Mouse (Mus musculus) midbrain, embryonic 10.5 days (tissue): ENCODE results near the gene Ambra1. TPM values are rescaled to one million over a fixed set of nuclear protein-coding genes. Genes with fewer than 3 reads are reported as not detected.
A peak's percentile ranks its signal among the peaks of the same experiment; 100 is the strongest.

Source experiments
- DNase-seq: peaks from one replicate; pipeline ENCODE4 v3.0.0-alpha.2; 2017; ENCODE audit warnings: low spot score
- H3K27ac ChIP-seq: fragments of 300-500 bp; sonication (generic); replicated peaks from 2 replicates; pipeline ENCODE4 v1.5.1; 2016; ENCODE audit warnings: mild to moderate bottlenecking
- H3K27me3 ChIP-seq: fragments of 300-500 bp; sonication (generic); 2 replicates; pipeline ENCODE4 v1.6.1; 2016; ENCODE audit warnings: low read depth, mild to moderate bottlenecking; ENCODE audit not compliant: poor library complexity, severe bottlenecking
- H3K36me3 ChIP-seq: fragments of 300-500 bp; sonication (generic); 2 replicates; pipeline ENCODE4 v1.6.1; 2016; ENCODE audit warnings: mild to moderate bottlenecking, moderate library complexity
- H3K4me1 ChIP-seq: fragments of 300-500 bp; sonication (generic); 2 replicates; pipeline ENCODE4 v1.6.1; 2016
- H3K4me3 ChIP-seq: fragments of 300-500 bp; sonication (generic); 2 replicates; pipeline ENCODE4 v1.5.1; 2016; ENCODE audit warnings: mild to moderate bottlenecking, moderate library complexity
- H3K9me3 ChIP-seq: fragments of 300-500 bp; sonication (generic); replicated peaks from 2 replicates; pipeline ENCODE4 v1.6.1; 2016; ENCODE audit warnings: mild to moderate bottlenecking
- WGBS: fragments of 180-500 bp; shearing (Covaris S2); methylation state at CpG from one replicate; pipeline ENCODE4 v1.1.7; 2016; 5-methylcytosine and 5-hydroxymethylcytosine counted together
- polyA plus RNA-seq: library from polyadenylated mRNA; unstranded; fragments of >200 nt; fragmentation: Nextera tagmentation; extraction: Ambion mirVana; gene quantifications from 2 replicates; pipeline ENCODE4 v1.2.1, GENCODE M21; 2016

The Ambra1 gene
- polyA plus RNA-seq = 21.2 and 23.1 TPM in 2 replicates

GRCm38 (mm10) chr2:91729971-91730821, at the start of gene Ambra1:
Gene Ambra1 (plus strand): TSS chr2:91730134.
- H3K27ac ChIP-seq = peak within 1 kb of the TSS; percentile 95
- peak within 1 kb of the TSS; percentile 93 for H3K4me3 ChIP-seq
- H3K36me3 ChIP-seq = peaks cover 10% of the 10 kb centered on the region
- WGBS = under 1% methylated on average over 68 of the region's 68 CpGs
- DNase-seq = peak; percentile 86
- no peaks in the 10 kb centered on the region for H3K9me3 ChIP-seq
- H3K27me3 ChIP-seq = no peaks in the 10 kb centered on the region
- H3K4me1 ChIP-seq = peaks cover 10% of the 10 kb centered on the region

DNA sequence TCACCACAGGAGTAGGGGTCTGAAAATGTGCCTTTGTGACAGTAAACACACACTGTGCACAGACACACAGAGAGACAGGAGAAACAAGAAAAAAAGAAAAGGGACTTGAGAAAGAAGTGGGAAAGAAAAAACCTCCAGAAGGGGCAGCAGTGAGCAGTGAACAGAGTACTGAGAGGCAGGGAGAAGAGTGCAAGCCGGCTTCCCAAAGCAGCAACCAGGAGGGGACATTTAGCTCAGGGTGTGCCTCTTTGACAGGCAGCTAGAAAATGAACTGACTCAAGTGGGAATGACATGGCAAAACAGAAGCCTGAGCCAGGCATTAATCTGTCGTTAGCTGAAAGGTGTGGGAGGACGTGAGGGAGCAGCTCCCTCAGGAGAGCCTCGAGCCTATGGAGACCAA, 47.1 kb upstream of the Ambra1 start:
- Histone ChIP-seq H3K27ac (no peak overlapping the region), H3K9me3 (no peaks in the 10 kb centered on the region), H3K36me3 (peaks cover 68% of the 10 kb centered on the region), H3K4me3 (no peak overlapping the region), H3K4me1 (no peaks in the 10 kb centered on the region), H3K27me3 (no peaks in the 10 kb centered on the region)
- DNase-seq = peak; percentile 29
- WGBS = 64% methylated on average over 4 of the region's 4 CpGs

DNA sequence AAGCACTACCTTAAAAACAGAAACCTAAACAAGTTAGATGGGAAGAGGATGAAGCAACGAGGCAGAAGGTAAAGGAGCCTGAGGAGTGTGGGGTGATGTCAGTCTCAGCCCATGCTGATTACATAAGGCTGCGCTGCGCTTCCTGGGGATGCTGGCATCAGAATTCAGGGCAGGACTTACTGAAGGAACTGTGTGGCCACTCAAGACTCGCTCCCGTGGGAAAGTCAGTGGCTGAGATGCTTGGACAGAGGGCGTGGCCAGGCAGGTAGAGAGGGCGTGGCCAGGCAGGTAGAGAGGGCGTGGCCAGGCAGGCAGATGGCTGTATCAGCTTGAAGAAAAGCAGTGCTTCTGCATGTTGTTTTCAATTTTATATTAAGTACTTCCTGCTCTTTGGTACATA, 46.0 kb upstream of the Ambra1 start:
- H3K4me1 ChIP-seq = no peaks in the 10 kb centered on the region
- no peak overlapping the region for H3K27ac ChIP-seq
- no peaks in the 10 kb centered on the region for H3K27me3 ChIP-seq
- H3K4me3 ChIP-seq = no peak overlapping the region
- no peaks in the 10 kb centered on the region for H3K9me3 ChIP-seq
- DNase-seq = no peak
- peaks cover 64% of the 10 kb centered on the region for H3K36me3 ChIP-seq
- 80% methylated on average over 8 of the region's 8 CpGs for WGBS

DNA sequence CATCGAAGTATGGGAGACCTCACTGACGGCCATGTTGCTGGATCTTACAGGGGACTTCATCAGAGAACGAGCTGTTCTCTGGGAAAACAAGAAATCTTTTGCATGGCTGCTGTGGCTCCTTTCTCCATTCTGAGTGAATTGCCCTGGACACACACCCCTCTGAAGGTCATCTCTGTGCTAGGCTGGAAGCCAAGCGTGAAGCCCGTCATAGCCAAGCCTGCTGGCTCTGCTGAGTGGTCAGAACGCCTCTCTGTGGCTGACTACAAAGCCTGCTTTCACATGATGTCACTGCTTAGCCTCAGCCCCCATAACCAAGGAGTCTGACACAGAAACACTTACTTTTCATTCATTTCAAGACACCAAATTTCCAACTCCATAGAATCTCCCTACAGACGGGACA, 40.5 kb upstream of the Ambra1 start:
- H3K4me1 ChIP-seq = no peaks in the 10 kb centered on the region
- no peak overlapping the region for H3K27ac ChIP-seq
- peaks cover 45% of the 10 kb centered on the region for H3K36me3 ChIP-seq
- no peaks in the 10 kb centered on the region for H3K27me3 ChIP-seq
- H3K9me3 ChIP-seq = no peaks in the 10 kb centered on the region
- H3K4me3 ChIP-seq = no peak overlapping the region
- WGBS = 88% methylated on average over 7 of the region's 7 CpGs
- DNase-seq = no peak

DNA sequence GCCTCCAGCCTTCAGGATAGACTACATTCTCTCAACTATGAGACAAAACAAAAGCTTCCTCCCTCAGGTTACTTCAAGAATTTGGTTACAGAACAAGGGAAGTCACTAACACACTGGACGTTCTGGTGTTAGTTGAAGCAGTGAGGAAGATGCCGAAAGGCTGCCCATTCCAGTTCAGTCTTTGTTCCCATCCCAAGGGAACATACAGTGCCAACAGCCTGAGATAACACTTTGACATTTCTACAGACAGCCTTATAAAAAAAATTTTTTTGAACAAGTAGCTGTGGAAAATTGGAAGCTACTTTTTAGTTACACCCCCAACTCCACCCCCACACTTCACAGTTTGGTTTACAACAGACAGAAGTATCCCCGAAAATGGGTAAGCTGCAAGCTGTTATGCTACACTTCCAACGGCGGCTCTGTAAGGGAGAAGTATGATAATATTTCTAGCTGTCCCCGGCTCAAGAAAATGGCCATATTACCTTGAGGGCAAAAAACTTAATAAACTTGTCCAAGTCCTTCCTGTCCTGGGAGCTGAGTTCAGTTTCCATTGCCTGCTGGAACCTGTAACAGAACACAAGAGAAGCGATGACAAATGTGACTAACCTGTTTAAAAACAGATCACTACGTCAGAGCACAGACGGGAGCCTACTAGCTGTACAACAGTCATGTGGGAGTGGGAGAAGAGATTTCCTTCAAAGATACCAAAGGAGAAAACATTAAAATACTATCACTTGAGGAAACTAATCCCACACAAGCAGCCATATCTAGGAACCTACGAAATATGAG, 34.3 kb upstream of the Ambra1 start:
- H3K9me3 ChIP-seq = no peaks in the 10 kb centered on the region
- peaks cover 26% of the 10 kb centered on the region for H3K36me3 ChIP-seq
- no peaks in the 10 kb centered on the region for H3K4me1 ChIP-seq
- H3K27ac ChIP-seq = no peak overlapping the region
- no peak for DNase-seq
- no peak overlapping the region for H3K4me3 ChIP-seq
- WGBS = 92% methylated on average over 10 of the region's 10 CpGs
- H3K27me3 ChIP-seq = no peaks in the 10 kb centered on the region

DNA sequence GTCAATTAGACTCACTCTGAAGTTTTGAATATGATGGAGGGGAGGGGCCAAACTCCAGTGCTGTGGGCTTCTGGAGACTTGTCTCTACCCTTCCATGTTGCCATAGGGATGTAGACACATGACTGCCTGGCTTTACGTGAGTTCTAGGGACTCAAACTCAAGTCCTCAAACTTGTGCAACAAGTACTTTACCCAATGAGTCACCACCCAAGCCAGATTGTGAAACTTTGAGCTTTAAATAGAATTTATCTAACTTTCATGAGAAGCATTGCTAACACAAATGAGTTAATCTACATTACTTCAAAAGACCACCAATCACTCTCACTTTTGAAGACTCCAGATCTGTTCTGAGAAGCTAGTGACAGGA, 33.7 kb upstream of the Ambra1 start:
- H3K27me3 ChIP-seq = no peaks in the 10 kb centered on the region
- WGBS = 94% methylated on average over 1 of the region's 1 CpGs
- H3K4me3 ChIP-seq = no peak overlapping the region
- H3K4me1 ChIP-seq = no peaks in the 10 kb centered on the region
- H3K36me3 ChIP-seq = peaks cover 26% of the 10 kb centered on the region
- DNase-seq = no peak
- H3K9me3 ChIP-seq = no peaks in the 10 kb centered on the region
- no peak overlapping the region for H3K27ac ChIP-seq

GRCm38 (mm10) chr2:91699225-91699624, 30.7 kb upstream of the Ambra1 start:
- H3K4me3 ChIP-seq = no peak overlapping the region
- 82% methylated on average over 1 of the region's 1 CpGs for WGBS
- no peaks in the 10 kb centered on the region for H3K4me1 ChIP-seq
- no peak overlapping the region for H3K27ac ChIP-seq
- no peaks in the 10 kb centered on the region for H3K27me3 ChIP-seq
- H3K36me3 ChIP-seq = peaks cover 8% of the 10 kb centered on the region; the same call in 1 of the 2 replicates
- no peaks in the 10 kb centered on the region for H3K9me3 ChIP-seq
- no peak for DNase-seq

DNA sequence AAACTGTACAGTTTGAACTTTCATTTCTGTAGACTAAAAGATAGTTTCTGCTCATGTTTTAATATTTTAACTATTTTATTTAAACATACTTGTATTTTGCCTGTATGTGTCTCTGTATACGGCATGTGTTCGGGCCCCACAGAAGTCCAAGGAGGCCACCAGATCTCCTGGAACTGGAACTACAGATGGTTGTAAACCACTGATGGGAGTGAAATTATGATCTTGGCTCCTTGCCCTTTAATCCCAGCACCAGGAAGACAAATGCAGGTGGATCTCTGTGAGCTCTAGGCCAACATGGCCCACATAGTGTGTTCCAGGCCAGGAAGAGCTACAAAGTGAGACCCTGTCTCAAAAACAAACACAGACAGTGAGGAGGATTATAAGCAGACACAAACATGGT, 28.6 kb upstream of the Ambra1 start:
- 95% methylated on average over 2 of the region's 2 CpGs for WGBS

GRCm38 (mm10) chr2:91705736-91706135, 24.2 kb upstream of the Ambra1 start:
- Histone ChIP-seq H3K4me3 (no peak overlapping the region), H3K36me3 (no peaks in the 10 kb centered on the region), H3K9me3 (no peaks in the 10 kb centered on the region), H3K4me1 (peaks cover 9% of the 10 kb centered on the region), H3K27ac (no peak overlapping the region), H3K27me3 (no peaks in the 10 kb centered on the region)
- DNase-seq = no peak
- 84% methylated on average over 6 of the region's 6 CpGs for WGBS

More for the DNA sequence above, 28.6 kb upstream of the Ambra1 start:
- DNase-seq = no peak
- H3K27ac ChIP-seq = no peak overlapping the region
- no peaks in the 10 kb centered on the region for H3K36me3 ChIP-seq
- H3K4me1 ChIP-seq = no peaks in the 10 kb centered on the region
- no peak overlapping the region for H3K4me3 ChIP-seq
- no peaks in the 10 kb centered on the region for H3K9me3 ChIP-seq
- no peaks in the 10 kb centered on the region for H3K27me3 ChIP-seq

DNA sequence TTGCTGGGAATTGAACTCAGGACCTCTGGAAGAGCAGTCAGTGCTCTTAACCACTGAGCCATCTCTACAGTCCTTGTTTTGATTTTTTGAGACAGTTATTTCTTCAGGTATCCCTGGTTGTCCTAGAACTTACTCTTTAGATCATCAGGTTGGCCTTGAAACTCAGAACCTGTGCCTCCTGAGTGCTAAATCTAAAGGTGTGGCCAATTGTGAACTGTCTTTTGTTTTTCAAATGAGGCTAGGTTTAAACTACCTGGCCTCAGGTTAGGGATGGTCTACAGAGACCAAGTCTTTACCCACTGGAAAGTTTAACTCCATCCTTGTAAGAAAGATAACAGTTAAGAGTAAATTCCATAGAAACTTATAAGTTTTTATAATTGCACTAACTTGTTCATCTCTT, 23.5 kb upstream of the Ambra1 start:
- Histone ChIP-seq H3K9me3 (no peaks in the 10 kb centered on the region), H3K4me1 (peaks cover 14% of the 10 kb centered on the region), H3K27me3 (no peaks in the 10 kb centered on the region), H3K36me3 (no peaks in the 10 kb centered on the region), H3K27ac (no peak overlapping the region), H3K4me3 (no peak overlapping the region)
- no peak for DNase-seq

DNA sequence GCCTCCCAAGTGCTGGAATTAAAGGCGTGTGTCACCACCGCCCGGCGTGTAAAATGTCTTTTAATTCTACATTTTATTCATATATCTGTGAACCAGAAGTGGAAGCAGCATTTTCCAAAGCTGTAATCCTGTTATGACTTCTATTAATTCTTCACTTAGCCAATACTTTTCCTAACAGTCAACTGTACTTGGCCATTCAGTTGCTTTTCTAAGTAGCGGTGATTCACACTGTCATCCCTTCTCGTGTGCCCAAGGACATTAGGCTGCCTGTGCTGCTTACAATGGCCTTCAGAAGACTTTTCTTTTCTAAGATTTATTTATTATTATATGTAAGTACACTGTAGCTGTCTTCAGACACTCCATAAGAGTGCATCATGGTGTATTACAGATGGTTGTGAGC, 21.6 kb upstream of the Ambra1 start:
- H3K27ac ChIP-seq = no peak overlapping the region
- H3K36me3 ChIP-seq = no peaks in the 10 kb centered on the region; the same call in 1 of the 2 replicates
- H3K9me3 ChIP-seq = no peaks in the 10 kb centered on the region
- no peak overlapping the region for H3K4me3 ChIP-seq
- DNase-seq = no peak
- WGBS = 94% methylated on average over 6 of the region's 6 CpGs
- peaks cover 26% of the 10 kb centered on the region for H3K4me1 ChIP-seq
- no peaks in the 10 kb centered on the region for H3K27me3 ChIP-seq

DNA sequence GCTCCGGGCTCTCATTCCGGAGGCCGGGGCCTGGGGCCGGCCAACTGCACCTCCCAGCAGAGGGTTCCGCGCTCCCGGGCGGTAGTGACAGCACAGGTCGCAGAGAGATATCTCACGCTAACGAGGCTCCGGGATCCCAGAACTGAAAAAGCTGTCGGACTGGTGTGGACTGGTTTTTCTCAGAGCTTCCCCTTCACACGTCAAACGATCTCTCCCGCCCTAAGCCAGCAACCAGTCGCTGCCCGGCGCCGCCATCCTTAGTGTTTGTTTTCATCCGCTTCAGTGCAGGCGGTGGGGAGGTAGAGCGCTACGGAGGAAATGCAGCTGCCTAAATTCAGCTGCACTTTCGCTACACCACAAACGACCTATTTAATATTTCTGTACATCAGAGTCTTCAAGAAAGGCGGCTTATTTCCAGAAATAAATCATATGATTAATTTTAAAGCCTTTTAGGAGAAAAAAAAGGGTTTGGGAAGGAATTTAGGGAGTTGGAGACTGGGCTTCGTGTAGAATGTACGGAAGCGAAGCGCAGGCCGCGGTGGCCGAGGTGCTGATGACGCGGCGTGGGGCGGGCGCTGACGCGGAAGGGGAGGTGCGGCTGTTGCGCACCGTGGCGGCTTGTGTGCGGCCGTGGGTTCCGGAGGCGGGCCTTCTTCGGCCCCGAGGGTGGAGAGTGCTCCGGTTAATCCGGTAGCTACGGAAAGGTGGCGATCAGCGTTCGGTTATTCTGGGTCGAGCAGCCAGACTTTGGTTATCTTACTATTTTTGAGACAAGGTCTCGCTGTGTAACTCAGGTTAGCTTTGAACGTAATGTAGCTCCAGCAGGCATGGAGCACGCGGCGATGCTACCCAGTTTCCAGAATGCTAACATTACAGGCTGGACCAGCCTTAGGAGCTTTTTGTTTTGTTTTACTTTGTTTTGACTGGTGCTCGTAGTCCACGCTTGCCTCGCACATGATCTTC, 19.4 kb upstream of the Ambra1 start, which contains the start of the genes Atg13 and Harbi1:
Atg13 (minus strand) TSS at position 305 of the 963 bp plus-strand sequence.
Harbi1 (plus strand) TSS at position 581 of the 963 bp plus-strand sequence.
- H3K4me1 ChIP-seq = peaks cover 28% of the 10 kb centered on the region
- no peaks in the 10 kb centered on the region for H3K9me3 ChIP-seq
- H3K27ac ChIP-seq = peak within 1 kb of the TSS; percentile 95
- H3K4me3 ChIP-seq = peak within 1 kb of the TSS; percentile 93
- H3K36me3 ChIP-seq = peaks cover 2% of the 10 kb centered on the region
- peak; percentile 91 for DNase-seq
- WGBS = under 1% methylated on average over 66 of the region's 66 CpGs
- H3K27me3 ChIP-seq = no peaks in the 10 kb centered on the region
